Mouse (Mus musculus) heart, postnatal 0 days (tissue): ENCODE data around the gene Flywch1. TPM values are rescaled to one million over a fixed set of nuclear protein-coding genes. Genes with fewer than 3 reads are reported as not detected.

Experiments used
- ATAC-seq: fragments of 200-750 bp; cut with Nextera tagmentation; 2 replicates; pipeline ENCODE4 v1.8.0; 2017; ENCODE audit warnings: low read depth, moderate number of reproducible peaks, moderate library complexity; ENCODE audit not compliant: insufficient read depth
- DNase-seq: peaks from one replicate; pipeline ENCODE4 v3.0.0-alpha.2; 2016; ENCODE audit warnings: low spot score
- H3K27ac ChIP-seq: fragments of 300-500 bp; sonication (generic); 2 replicates; pipeline ENCODE4 v1.5.1; 2014; ENCODE audit warnings: low read depth, mild to moderate bottlenecking
- H3K27me3 ChIP-seq: fragments of 300-500 bp; sonication (generic); 2 replicates; pipeline ENCODE4 v1.6.1; 2014; ENCODE audit warnings: low read length, mixed read lengths; ENCODE audit not compliant: control insufficient read depth, insufficient read depth
- H3K36me3 ChIP-seq: fragments of 300-500 bp; sonication (generic); replicated peaks from 2 replicates; pipeline ENCODE4 v1.6.1; 2014; ENCODE audit warnings: low read length, mixed read lengths; ENCODE audit not compliant: control insufficient read depth, insufficient read depth
- H3K4me1 ChIP-seq: fragments of 300-500 bp; sonication (generic); 2 replicates; pipeline ENCODE4 v1.6.1; 2014; ENCODE audit warnings: antibody characterized with exemption; ENCODE audit not compliant: control insufficient read depth, insufficient read depth
- H3K4me2 ChIP-seq: fragments of 300-500 bp; sonication (generic); 2 replicates; pipeline ENCODE4 v1.6.1; 2014; ENCODE audit warnings: low read depth, mild to moderate bottlenecking, low read length, moderate library complexity
- H3K4me3 ChIP-seq: fragments of 300-500 bp; sonication (generic); 2 replicates; pipeline ENCODE4 v1.5.1; 2014; ENCODE audit warnings: low read depth, low read length
- H3K9ac ChIP-seq: fragments of 300-500 bp; sonication (generic); replicated peaks from 2 replicates; pipeline ENCODE4 v1.6.1; 2014; ENCODE audit warnings: low read depth, low read length, mixed read lengths
- H3K9me3 ChIP-seq: fragments of 300-500 bp; sonication (generic); replicated peaks from 2 replicates; pipeline ENCODE4 v1.6.1; 2016; ENCODE audit warnings: low read length; ENCODE audit not compliant: control insufficient read depth
- CTCF ChIP-seq: IDR thresholded peaks from 2 replicates; pipeline ENCODE4 v1.5.1; 2016; ENCODE audit warnings: antibody characterized with exemption, control low read depth, low read depth
- EP300 ChIP-seq: IDR thresholded peaks from 2 replicates; pipeline ENCODE4 v1.6.1; 2016; ENCODE audit warnings: antibody characterized with exemption, low read depth
- WGBS: fragments of 180-500 bp; shearing (Covaris S2); extraction: QIAGEN DNeasy Blood & Tissue Kit; methylation state at CpG from one replicate; pipeline ENCODE4 v1.1.7; 2014; 5-methylcytosine and 5-hydroxymethylcytosine counted together
- polyA plus RNA-seq: library from polyadenylated mRNA; unstranded; fragments of >200 nt; fragmentation: Nextera tagmentation; extraction: Ambion mirVana; gene quantifications from 2 replicates; pipeline ENCODE4 v1.2.1, GENCODE M21; 2015
- total RNA-seq: library from RNA; depleted of rRNA; stranded (reverse); fragments of >200 nt; gene quantifications from 2 replicates; pipeline ENCODE4 v1.2.3, GENCODE M21; 2014; ENCODE audit warnings: low replicate concordance; rRNA removed

Flywch1 gene
- total and polyA plus RNA-seq, 2 experiments from 2014 or later, result 34.8 to 72.2 TPM

- Histone ChIP-seq H3K4me1 (no peaks in the 10 kb centered on the region), H3K9ac (no peak overlapping the region), H3K36me3 (no peaks in the 10 kb centered on the region), H3K4me3 (no peak overlapping the region), H3K27me3 (peaks cover 32% of the 10 kb centered on the region), H3K9me3 (no peaks in the 10 kb centered on the region), H3K4me2 (no peak overlapping the region), H3K27ac (no peak overlapping the region)
- TF ChIP-seq EP300 (no peak), CTCF (no peak)
- DNase-seq (no peak), ATAC-seq (no peak)
- WGBS, result 75% methylated on average over 9 of the region's 9 CpGs
These were observed 68.1 kb downstream of the Flywch1 start for GRCm38 (mm10) chr17:23703301-23703700.

Other genes with a start within 250 kb of the Flywch1 start
- 12.6 and 21.4 TPM in 2 replicates for gene Zfp213, start 207.4 kb downstream of the Flywch1 start, total RNA-seq
- gene Zfp213, start 207.4 kb downstream of the Flywch1 start, polyA plus RNA-seq, result 9.6 and 9.8 TPM in 2 replicates
- 17.9 and 18.5 TPM in 2 replicates for gene Zfp13, start 172.1 kb downstream of the Flywch1 start, total RNA-seq
- gene Zfp13, start 172.1 kb downstream of the Flywch1 start, polyA plus RNA-seq, result 5.3 and 6.4 TPM in 2 replicates
- not detected in 2 replicates for gene Zscan10, start 170.7 kb downstream of the Flywch1 start, total RNA-seq
- gene Zscan10, start 170.7 kb downstream of the Flywch1 start, polyA plus RNA-seq, result not detected in 2 replicates
- gene Mmp25, start 126.3 kb downstream of the Flywch1 start, total RNA-seq, result 0.19 and 0.88 TPM in 2 replicates
- 0.15 and 0.25 TPM in 2 replicates for gene Mmp25, start 126.3 kb downstream of the Flywch1 start, polyA plus RNA-seq
- not detected in 2 replicates for gene Bicdl2, start 111.1 kb downstream of the Flywch1 start, total RNA-seq
- 0.05 and 0.10 TPM in 2 replicates for gene Bicdl2, start 111.1 kb downstream of the Flywch1 start, polyA plus RNA-seq
- gene Hcfc1r1, start 98.0 kb downstream of the Flywch1 start, total RNA-seq, result 214 and 322 TPM in 2 replicates
- gene Hcfc1r1, start 98.0 kb downstream of the Flywch1 start, polyA plus RNA-seq, result 328 and 348 TPM in 2 replicates
- gene Thoc6, start 97.7 kb downstream of the Flywch1 start, total RNA-seq, result 22.4 and 35.2 TPM in 2 replicates
- 22.1 and 23.2 TPM in 2 replicates for gene Thoc6, start 97.7 kb downstream of the Flywch1 start, polyA plus RNA-seq
- gene Tnfrsf12a, start 94.1 kb downstream of the Flywch1 start, total RNA-seq, result 275 and 286 TPM in 2 replicates
- gene Tnfrsf12a, start 94.1 kb downstream of the Flywch1 start, polyA plus RNA-seq, result 121 and 160 TPM in 2 replicates
- gene Cldn6, start 92.4 kb downstream of the Flywch1 start, total RNA-seq, result not detected in 2 replicates
- not detected in 2 replicates for gene Cldn6, start 92.4 kb downstream of the Flywch1 start, polyA plus RNA-seq
- not detected in 2 replicates for gene Cldn9, start 87.6 kb downstream of the Flywch1 start, total RNA-seq
- not detected in 2 replicates for gene Cldn9, start 87.6 kb downstream of the Flywch1 start, polyA plus RNA-seq
- not detected in 2 replicates for gene 1520401A03Rik, start 48.8 kb downstream of the Flywch1 start, total RNA-seq
- gene 1520401A03Rik, start 48.8 kb downstream of the Flywch1 start, polyA plus RNA-seq, result not detected in 2 replicates
- 18.2 and 21.7 TPM in 2 replicates for gene Pkmyt1, start 45.3 kb downstream of the Flywch1 start, total RNA-seq
- 8.6 and 9.0 TPM in 2 replicates for gene Pkmyt1, start 45.3 kb downstream of the Flywch1 start, polyA plus RNA-seq
- gene Paqr4, start 30.7 kb downstream of the Flywch1 start, total RNA-seq, result 21.7 and 28.7 TPM in 2 replicates
- 13.6 and 15.8 TPM in 2 replicates for gene Paqr4, start 30.7 kb downstream of the Flywch1 start, polyA plus RNA-seq
- gene Kremen2, start 25.8 kb downstream of the Flywch1 start, total RNA-seq, result 0.97 TPM in 1 of 2 replicates, not detected in the other
- not detected in 2 replicates for gene Kremen2, start 25.8 kb downstream of the Flywch1 start, polyA plus RNA-seq
- gene Flywch2, start 14.5 kb upstream of the Flywch1 start, total RNA-seq, result 3.8 TPM in 1 of 2 replicates, not detected in the other
- gene Flywch2, start 14.5 kb upstream of the Flywch1 start, polyA plus RNA-seq, result 4.5 and 4.9 TPM in 2 replicates
- gene Srrm2, start 18.9 kb upstream of the Flywch1 start, total RNA-seq, result 72.8 and 85.9 TPM in 2 replicates
- gene Srrm2, start 18.9 kb upstream of the Flywch1 start, polyA plus RNA-seq, result 184 and 196 TPM in 2 replicates
- 767 and 972 TPM in 2 replicates for gene Elob, start 57.5 kb upstream of the Flywch1 start, total RNA-seq
- 1,036 and 1,119 TPM in 2 replicates for gene Elob, start 57.5 kb upstream of the Flywch1 start, polyA plus RNA-seq
- gene Prss33, start 64.5 kb upstream of the Flywch1 start, total RNA-seq, result not detected in 2 replicates
- gene Prss33, start 64.5 kb upstream of the Flywch1 start, polyA plus RNA-seq, result not detected in 2 replicates
- gene Prss32, start 72.3 kb upstream of the Flywch1 start, total RNA-seq, result not detected in 2 replicates
- not detected in 2 replicates for gene Prss32, start 72.3 kb upstream of the Flywch1 start, polyA plus RNA-seq
- gene Prss41, start 72.6 kb upstream of the Flywch1 start, total RNA-seq, result not detected in 2 replicates
- not detected in 2 replicates for gene Prss41, start 72.6 kb upstream of the Flywch1 start, polyA plus RNA-seq
- not detected in 2 replicates for gene Prss21, start 96.5 kb upstream of the Flywch1 start, total RNA-seq
- gene Prss21, start 96.5 kb upstream of the Flywch1 start, polyA plus RNA-seq, result not detected in 2 replicates
- gene Dcpp1, start 109.3 kb upstream of the Flywch1 start, total RNA-seq, result not detected in 2 replicates
- gene Dcpp1, start 109.3 kb upstream of the Flywch1 start, polyA plus RNA-seq, result not detected in 2 replicates
- gene Dcpp2, start 109.3 kb upstream of the Flywch1 start, total RNA-seq, result not detected in 2 replicates
- not detected in 2 replicates for gene Dcpp2, start 109.3 kb upstream of the Flywch1 start, polyA plus RNA-seq
- not detected in 2 replicates for gene Dcpp3, start 145.9 kb upstream of the Flywch1 start, total RNA-seq
- not detected in 2 replicates for gene Dcpp3, start 145.9 kb upstream of the Flywch1 start, polyA plus RNA-seq
- gene Sbp, start 170.1 kb upstream of the Flywch1 start, total RNA-seq, result not detected in 2 replicates
- not detected in 2 replicates for gene Sbp, start 170.1 kb upstream of the Flywch1 start, polyA plus RNA-seq
- gene Sbpl, start 183.7 kb upstream of the Flywch1 start, total RNA-seq, result not detected in 2 replicates
- not detected in 2 replicates for gene Sbpl, start 183.7 kb upstream of the Flywch1 start, polyA plus RNA-seq
- not detected in 2 replicates for gene Prss30, start 209.0 kb upstream of the Flywch1 start, total RNA-seq
- gene Prss30, start 209.0 kb upstream of the Flywch1 start, polyA plus RNA-seq, result not detected in 2 replicates
- 0.15 TPM in 1 of 2 replicates, not detected in the other for gene Prss22, start 226.5 kb upstream of the Flywch1 start, total RNA-seq
- not detected in 2 replicates for gene Prss22, start 226.5 kb upstream of the Flywch1 start, polyA plus RNA-seq